ENCODE assay signal across 8 mouse cellular contexts in genomic region chr10:78752452-78753191, GRCm38 (mm10). TPM values are rescaled to one million over a fixed set of nuclear protein-coding genes. Genes with fewer than 3 reads are reported as not detected.
DNase-seq lines count a peak whose midpoint lies in the region; ATAC-seq lines count a peak whose summit lies in the region.

Ccdc105 (minus strand) TSS chr10:78753065.

- H3K36me3 ChIP-seq in kidney, embryonic 14.5 days (ENCODE audit: control insufficient read depth, insufficient read depth, low read length): no peaks in the 10 kb centered on the region
- no peaks in the 10 kb centered on the region for H3K36me3 ChIP-seq in liver, embryonic 12.5 days

- peak within 1 kb of the TSS; percentile 74 for H3K4me2 ChIP-seq in kidney, embryonic 14.5 days (replicated peaks; ENCODE audit: low read depth, low read length)
- H3K4me2 ChIP-seq in liver, embryonic 12.5 days: peak within 1 kb of the TSS; percentile 60

- H3K27me3 ChIP-seq in kidney, embryonic 14.5 days (ENCODE audit: control insufficient read depth, insufficient read depth, low read length): no peaks in the 10 kb centered on the region
- peaks cover 36% of the 10 kb centered on the region for H3K27me3 ChIP-seq in liver, embryonic 12.5 days (replicated peaks)

- 2% methylated on average over 50 of the region's 61 CpGs for WGBS in kidney, embryonic 14.5 days
- WGBS in liver, embryonic 12.5 days (ENCODE audit: insufficient replicate concordance): 3% methylated on average over 61 of the region's 61 CpGs

- peak within 1 kb of the TSS; percentile 59 for H3K9ac ChIP-seq in kidney, embryonic 14.5 days (ENCODE audit: low read depth, low read length)
- H3K9ac ChIP-seq in liver, embryonic 12.5 days: no peak within 1 kb of the TSS

- ATAC-seq in kidney, embryonic 14.5 days (ENCODE audit: low FRiP score, low TSS enrichment): peak; percentile 93
- ATAC-seq in granulocyte monocyte progenitor cell, adult 5-6 weeks (replicated peaks; ENCODE audit: poor library complexity, severe bottlenecking): peak; percentile 60
- ATAC-seq in liver, embryonic 12.5 days: peak; percentile 58

- no peaks in the 10 kb centered on the region for H3K9me3 ChIP-seq in kidney, embryonic 14.5 days (ENCODE audit: control insufficient read depth, low read length)
- no peaks in the 10 kb centered on the region for H3K9me3 ChIP-seq in liver, embryonic 12.5 days (replicated peaks)

- peaks cover 6% of the 10 kb centered on the region; the same call in 1 of the 2 replicates for H3K4me1 ChIP-seq in kidney, embryonic 14.5 days (ENCODE audit: control insufficient read depth, insufficient read depth, low read length)
- no peaks in the 10 kb centered on the region for H3K4me1 ChIP-seq in liver, embryonic 12.5 days

- DNase-seq in kidney, adult 11 months: no peak
- peak; percentile 95 for DNase-seq in embryo, embryonic 11 days
- peak; percentile 72 to 82 for DNase-seq in kidney, postnatal 4 days
- DNase-seq in ovary, postnatal 10 days (ENCODE audit: low spot score): peak; percentile 38
- no peak for DNase-seq in c-Kit-positive CD71-positive TER-119-positive erythroid progenitor cells, embryonic 14.5 days (ENCODE audit: low spot score)

- H3K27ac ChIP-seq in kidney, embryonic 14.5 days (ENCODE audit: low read depth, low read length): no peak within 1 kb of the TSS
- no peak within 1 kb of the TSS for H3K27ac ChIP-seq in liver, embryonic 12.5 days

- H3K4me3 ChIP-seq in kidney, embryonic 14.5 days (ENCODE audit: low read length): peak within 1 kb of the TSS; percentile 53
- H3K4me3 ChIP-seq in liver, embryonic 12.5 days: peak within 1 kb of the TSS; percentile 38

RNA-seq across cellular contexts. Expression of gene Ccdc105, which starts in this region (rescaled TPM):
- polyA plus RNA-seq in kidney, embryonic 14.5 days (2014; fragmentation: Nextera tagmentation; extraction: Ambion mirVana): not detected in 2 replicates
- not detected in 2 replicates for total RNA-seq in granulocyte monocyte progenitor cell, adult 5-6 weeks (2014; fragmentation: Nextera tagmentation)
- not detected in 2 replicates for total RNA-seq in granulocyte monocyte progenitor cell, adult 5-6 weeks (2017)
- not detected in 2 replicates for polyA plus RNA-seq in liver, embryonic 12.5 days (2016; fragmentation: Nextera tagmentation; extraction: Ambion mirVana)

Comparison
In these comparisons a context has a peak if more than half of its experiments do, and no peak if none do; other contexts are left out.
1. DNase-seq: peak in embryo, embryonic 11 days (single experiment), kidney, postnatal 4 days (2 of 2) and ovary, postnatal 10 days (single experiment); none in kidney, adult 11 months (single experiment) and c-Kit-positive CD71-positive TER-119-positive erythroid progenitor cells, embryonic 14.5 days (single experiment).
2. Peak in ATAC-seq, H3K4me3 ChIP-seq, H3K9ac ChIP-seq and H3K4me2 ChIP-seq in kidney, embryonic 14.5 days; RNA of the gene not detected or under 1 TPM.
3. Peak in ATAC-seq in granulocyte monocyte progenitor cell, adult 5-6 weeks; RNA of the gene not detected or under 1 TPM.
4. Peak in ATAC-seq, H3K4me3 ChIP-seq and H3K4me2 ChIP-seq in liver, embryonic 12.5 days; RNA of the gene not detected or under 1 TPM.
5. Peak in every context shown above with its lines, with median percentiles within 50 percentile points of each other: ATAC-seq.